Mouse (Mus musculus): ENCODE measurements around the gene 2210017I01Rik.

The 2210017I01Rik gene

GRCm38 (mm10) chr3:92568752-92569151 lies 38.5 kb downstream of the 2210017I01Rik start:
- no peak for DNase-seq (ENCODE audit: extremely low spot score, low read depth, low spot score)

DNA sequence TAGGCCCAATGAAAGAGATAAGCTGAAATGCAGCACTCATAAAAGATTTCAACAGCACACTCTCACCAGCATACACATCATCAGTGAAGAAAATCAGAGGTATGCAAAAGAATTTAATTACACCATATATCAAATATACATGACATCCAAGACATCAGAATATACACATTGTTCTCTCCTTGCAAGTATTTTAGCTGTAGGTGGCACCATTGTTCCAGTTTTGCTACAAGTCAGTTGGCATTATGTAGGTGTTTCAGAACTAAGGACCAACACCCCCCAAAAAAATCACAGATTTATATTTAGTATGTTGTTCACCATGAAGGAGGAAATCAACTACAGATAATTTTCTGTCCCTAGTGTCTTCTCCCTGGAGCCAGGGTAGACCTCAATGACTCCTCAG lies 41.9 kb downstream of the 2210017I01Rik start:
- no peak for DNase-seq (ENCODE audit: extremely low spot score, low read depth, low spot score)
